Mouse (Mus musculus) T-helper 2 cell (primary cell): ENCODE data around the gene Gm3045.

ENCODE experiments used
- in situ Hi-C: fragments of 300-600 bp; cut with MboI, MseI; formaldehyde crosslinking; loops from one replicate; pipeline ENCODE4 v1.15.1; 2025; ENCODE audit warnings: high pct_unique_total_duplicates

Gene Gm3045

DNA sequence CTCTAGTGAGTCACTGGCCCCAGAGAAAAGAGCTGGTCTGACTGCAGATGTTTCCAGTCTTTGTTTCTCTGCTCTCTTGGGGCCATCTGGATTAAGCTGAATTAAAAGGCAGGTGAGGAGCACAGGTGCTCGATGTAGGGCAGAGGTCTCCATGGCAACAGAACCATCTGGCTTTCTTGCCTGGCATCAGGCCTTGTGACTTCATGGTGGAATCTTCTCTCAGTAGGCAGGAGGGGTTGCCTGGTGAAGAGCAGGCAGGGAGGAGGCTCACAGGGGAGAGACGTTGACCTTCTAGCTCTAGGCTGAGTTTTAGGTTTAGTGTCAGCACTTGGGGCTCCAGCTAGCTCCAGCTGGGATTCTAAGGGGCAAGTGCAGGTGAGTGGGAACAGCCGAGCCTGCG, at the start of gene Gm3045:
TSS of gene Gm3045 (plus strand) at position 230 of the 400 bp plus-strand sequence.
- in situ Hi-C loops: loop anchor here (5.0 kb wide), 1 partner anchor 144 kb away; no protein-coding TSS in a partner anchor

DNA sequence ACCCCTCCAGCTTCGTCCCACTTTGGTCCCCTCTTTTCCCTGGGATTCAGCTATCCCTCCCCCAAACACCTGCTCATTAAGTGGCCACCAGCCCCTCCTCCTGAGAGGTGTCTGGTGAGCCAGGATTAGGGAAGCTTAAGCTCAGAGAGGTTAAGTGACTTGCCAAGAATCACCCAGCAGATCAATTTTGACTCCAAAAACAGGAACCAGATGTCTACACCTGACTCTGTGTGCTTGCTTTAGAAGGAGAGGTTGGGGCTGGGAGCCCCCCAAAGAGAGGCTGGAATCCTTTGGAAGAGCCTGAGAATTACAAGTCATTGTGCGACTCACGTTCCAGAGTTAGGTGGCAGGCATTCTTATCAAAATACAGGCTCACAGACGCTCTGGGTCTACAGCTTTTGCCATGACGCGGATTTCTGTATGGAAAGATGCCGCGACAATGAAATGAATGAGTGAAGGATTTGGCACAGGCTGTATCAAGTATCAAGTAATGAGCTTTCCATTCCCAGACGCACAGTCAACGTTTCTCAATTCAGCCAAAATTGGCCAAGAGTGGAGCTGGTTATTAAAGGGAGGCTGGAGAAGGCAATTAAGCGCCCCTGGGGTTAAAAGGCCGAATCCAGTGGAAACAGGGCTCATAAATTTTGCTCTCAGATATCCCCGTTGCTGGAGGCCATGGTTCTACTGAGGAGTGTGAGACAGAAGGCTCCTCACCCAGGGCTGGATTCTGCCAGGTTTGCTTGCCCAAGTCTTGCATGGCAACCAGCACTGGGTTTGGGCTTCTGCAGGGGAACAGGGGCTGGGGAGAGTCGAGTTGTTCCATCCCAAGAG, 45.3 kb upstream of the Gm3045 start:
- in situ Hi-C loops: no loop called here

DNA sequence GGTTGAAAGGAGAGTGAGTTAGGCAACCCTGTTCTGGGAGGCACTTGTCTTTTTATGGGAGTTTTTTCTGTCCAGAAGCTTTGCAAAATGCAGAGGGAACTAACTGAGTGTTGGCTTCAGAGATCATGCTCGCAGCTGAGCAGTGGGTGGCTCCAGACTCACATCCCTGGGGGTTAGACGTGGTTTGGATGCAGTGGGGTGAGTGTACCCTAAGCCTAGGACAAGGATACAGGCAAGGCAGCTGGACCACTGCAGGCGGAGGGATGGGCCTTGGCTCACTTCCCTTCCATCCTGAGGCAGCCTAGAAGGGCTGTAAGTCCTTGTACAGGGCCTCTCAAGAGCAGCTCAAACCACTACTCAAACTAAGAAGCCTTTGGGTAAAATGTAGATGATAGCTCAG, 43.0 kb upstream of the Gm3045 start:
- in situ Hi-C loops: no loop called here

DNA sequence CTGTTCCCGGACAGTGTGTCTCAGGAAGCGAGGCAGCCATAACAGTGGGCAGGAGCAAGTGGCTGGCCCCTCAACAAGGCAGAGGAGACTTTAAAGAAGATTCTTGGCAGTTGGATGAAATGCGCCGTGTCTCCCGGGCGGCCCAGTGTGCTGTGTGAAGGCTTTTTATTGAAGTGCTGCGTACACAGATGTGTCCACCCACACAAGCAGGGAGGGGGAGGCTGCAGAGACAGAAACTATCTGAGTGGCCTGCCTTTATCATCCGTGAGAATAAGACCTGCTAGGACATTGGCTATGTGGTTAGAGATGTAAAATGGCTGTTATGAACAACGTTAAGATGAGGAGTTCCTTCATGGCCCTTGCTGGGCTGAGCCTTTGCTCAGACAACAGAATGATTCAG, 40.0 kb upstream of the Gm3045 start:
- in situ Hi-C loops: no loop called here

DNA sequence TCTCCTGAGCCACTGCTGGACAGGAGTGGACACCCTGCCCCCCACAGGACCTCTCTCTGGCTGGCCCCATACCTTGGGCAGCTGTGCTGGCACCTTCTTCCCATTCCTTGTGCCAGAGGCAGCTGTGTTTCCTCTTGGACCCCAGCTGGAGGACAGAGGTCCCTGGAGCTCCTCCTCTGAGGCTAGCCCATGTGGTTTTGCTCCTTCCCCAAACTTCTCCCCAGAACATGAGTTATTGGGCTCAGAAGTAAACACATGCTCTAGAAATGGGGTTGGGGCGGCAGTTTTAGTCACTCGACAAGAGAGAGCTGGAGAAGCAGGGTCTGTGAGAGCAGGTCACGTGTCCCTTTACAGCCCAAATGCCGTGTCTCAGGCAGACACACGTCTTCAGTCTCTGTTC, 39.0 kb upstream of the Gm3045 start:
- in situ Hi-C loops: no loop called here

DNA sequence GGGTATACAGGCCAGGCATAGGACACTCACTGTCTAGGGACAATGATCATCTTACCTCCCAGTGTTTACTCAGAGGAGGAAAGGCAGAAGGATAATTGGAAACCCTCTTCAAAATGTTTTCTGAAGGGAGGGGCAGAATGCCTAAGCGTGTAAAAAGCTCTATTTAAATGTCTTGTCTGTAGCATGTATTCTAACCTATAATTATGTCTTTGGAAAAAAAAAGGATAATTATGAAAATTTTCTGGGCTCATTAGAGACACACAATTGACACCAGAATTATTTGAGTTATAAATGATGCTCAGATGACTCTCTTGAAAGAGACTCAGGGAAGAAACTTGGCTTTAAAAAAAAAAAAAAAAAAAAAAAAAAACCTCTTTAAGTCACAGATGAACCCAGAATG, 38.4 kb upstream of the Gm3045 start:
- in situ Hi-C loops: no loop called here

DNA sequence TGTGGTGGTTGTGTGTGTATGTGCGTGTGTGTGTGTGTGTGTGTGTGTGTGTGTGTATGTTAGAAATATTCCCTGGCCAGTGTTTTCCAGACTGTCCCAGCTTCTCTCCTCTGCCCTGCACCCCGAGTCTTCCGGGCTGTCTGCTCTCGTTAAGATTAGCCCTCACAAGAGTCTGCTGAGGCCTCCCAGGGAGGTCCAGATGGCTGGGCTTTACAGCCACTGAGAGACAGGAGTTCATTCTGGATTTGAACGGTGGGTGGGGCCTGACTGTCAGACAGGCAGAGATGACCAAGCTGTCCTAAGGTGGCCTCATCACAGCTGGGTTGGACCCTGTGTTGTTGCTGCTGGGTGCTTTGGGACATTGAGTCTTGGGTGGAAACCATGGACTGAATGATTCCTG, 28.8 kb upstream of the Gm3045 start:
- in situ Hi-C loops: loop anchor here (10.0 kb wide), 1 partner anchor 1553 kb away; no protein-coding TSS in a partner anchor

DNA sequence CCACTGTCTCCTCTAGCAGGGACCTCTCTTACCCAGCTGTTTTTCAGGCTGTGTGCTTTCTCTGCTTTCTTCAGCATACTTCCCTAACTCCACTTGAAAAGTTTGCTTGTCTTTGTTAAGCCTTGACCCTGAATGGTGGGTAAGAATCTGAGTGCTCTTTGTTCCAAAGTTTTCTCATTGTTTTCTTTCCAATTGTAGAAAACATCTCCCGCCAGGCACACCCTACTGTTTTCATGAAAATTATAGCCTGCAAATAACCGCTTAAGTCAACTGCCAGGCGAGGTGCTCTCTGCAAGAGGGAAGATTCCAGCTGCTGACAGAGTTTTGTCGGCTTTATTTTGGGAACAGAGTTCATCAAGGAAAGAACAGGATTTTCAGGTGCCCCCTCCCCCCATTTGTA, 25.2 kb upstream of the Gm3045 start:
- in situ Hi-C loops: no loop called here

DNA sequence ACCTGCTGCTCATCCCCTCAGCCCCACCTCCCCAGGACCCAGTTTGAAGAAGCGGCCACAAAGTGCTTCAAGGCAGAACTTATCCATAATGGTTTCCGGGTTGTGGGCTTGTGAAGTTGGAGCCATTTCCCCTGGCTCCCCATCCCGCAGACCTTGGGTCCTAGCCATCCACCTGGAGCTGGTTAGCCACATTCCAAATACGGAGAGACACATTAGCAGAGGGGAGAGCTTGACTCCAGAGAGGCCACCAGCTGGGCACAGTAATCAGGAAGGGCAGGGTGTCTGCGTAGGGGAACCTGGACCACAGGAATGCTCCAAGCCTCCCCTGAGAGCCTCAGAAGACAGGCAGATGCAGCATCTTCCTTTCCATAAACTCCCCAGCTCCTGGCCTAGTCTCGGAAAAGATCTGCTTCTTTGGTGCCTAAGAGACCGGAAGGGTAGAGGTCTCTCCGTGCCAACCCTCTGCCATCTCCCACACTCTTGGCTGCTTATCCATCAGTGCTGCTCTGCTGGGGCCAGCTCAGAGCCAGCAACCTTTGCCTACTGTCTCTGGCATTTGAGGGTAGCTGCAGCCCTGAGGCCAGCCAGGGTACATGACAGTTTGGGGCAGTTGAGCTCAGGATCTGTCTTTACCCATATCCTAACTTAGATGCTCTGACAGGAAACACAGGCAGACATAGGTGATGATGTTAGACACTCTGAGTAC, 22.9 kb upstream of the Gm3045 start:
- in situ Hi-C loops: no loop called here

DNA sequence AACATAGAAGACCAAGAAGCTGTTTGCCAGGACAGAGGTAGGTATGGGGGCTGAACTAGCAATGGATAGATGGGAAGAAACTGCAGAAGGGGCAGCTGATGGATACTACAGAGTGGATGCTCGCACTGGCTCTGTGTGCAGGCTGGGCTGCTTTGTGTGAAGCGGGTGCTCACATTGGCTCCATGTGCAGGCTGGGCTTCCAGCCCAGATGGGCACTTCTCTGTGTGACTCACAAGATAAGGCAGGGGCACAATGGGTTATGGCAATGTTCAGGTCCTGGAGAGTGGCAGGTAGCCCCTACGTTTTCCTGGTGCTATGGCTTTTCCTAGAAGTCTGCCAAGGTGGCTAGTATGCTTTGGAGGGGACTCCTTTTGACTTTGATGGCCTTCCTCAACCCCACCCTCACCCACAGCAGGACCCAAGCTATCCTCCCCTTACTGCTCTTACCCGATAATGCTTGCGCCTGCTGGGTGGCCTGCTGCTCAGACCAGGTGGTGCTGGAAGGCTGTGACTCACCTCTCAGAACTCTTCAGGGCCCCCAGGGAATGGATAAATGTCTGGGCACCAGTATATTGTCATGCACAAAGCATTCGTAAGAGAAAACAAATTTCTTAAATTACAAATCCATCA, 21.8 kb upstream of the Gm3045 start:
- in situ Hi-C loops: no loop called here

DNA sequence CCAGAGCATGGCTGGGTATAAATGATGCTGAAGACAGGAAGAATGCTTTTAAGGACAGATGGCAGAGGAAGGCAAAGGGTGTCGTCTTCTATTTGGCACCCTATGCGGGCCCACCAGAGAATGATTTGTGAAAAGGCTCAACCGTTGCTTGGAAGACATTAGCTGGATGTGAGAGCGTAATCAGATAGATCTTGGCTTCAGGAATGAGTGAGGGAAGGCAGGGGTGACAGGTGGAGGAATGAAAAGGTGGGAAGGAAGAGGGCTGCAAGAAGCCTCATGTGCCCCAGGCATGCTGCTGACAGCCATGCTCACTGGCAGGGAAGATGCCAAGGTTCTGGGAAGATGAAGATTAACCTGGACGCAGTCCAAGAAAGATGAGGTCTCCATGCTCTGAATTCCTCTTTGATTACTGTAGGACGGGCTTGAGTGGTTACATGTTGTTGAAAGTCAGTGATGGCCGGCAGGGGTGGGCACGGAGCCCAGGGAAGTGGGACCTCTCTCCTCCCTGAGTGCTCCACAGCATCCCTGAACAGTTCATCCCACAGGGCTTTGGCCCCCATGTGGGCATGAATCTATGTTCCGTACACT, 14.0 kb upstream of the Gm3045 start:
- in situ Hi-C loops: no loop called here

DNA sequence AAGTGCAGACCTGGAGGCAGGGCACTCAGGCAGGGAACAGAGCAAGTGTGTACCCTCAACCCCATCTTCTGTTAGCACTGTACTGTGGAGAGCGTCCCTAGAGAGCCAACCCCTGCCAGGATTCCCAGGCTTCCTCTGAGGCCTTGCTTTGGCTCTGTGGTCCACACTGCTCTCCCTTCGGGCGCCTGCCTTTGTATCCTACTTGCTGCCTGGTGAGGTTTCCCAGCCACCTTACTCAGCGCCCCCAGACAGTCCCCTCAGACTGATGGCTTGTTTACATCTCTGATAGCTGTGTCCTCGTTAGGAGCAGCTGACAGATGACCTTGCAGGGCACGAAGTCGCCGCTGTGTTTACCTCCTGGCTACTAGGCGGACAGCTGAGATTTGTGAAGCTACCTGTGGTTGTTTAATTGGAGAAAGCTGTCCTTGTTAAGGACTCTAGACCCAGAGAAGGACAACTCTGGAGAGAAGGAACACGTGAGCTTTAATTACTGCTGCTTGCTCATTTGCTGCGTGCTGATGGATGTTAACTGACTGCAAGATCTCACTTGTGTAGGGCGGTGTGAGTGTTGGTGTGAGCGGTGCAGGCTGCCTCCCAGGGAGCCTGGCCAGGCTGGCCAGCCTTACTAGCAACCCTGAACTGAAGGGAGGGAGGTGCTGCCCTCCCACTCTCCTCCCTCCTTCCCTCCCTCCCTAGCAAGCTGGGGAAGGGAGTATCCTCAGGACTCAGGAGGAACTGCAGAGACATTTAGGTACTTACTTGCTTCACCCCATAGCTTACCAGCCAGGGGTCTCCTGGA, 7.5 kb upstream of the Gm3045 start:
- in situ Hi-C loops: no loop called here

DNA sequence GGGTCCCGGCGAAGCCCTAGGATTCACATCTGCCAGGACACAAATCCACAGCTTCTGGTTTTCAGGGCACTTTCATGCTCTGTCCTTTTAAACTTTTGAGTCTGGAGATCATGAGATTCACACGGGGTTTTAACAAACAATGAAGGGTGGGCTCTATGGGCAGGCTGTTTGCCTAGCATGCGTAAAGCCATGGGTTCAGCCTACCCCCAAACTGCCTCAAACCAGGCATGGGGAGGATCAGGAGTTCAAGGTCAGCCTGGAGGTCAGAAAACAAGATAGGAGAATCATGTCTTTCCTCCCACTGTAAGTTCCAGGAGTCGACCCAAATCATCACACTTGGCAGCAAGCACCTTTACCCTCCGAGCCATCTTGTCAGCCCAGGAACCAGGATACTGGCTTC, 6.9 kb upstream of the Gm3045 start:
- in situ Hi-C loops: no loop called here

DNA sequence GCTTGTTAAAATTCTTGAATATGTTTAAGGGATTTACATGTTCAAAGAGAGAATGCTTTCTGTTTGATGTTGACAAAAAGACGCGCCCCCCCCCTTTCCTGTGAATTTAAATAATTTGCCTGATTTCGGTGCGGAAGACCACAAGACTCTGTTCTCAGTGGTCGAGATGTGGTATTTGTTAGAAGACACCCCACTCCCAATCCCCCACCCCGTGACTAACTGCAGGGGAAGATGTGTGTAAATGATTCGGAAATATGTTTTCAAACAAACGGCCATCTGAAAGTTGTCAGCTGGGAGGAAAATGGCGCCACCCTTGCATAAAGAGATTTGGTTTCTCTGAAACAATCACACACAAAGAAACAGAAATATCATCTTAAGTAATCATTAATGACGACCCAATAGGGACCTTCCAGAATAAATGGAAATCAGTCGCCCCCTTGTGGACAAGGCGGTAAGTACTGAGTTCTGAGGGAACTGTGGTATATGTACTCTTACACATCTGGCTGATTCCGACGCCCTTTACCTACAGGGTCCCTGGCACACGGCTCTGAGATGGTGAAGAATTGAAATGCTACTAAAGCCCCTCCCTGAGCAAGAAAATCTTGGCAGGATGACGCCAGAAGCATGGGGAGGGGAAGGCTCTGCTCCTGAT, 4.2 kb upstream of the Gm3045 start:
- in situ Hi-C loops: no loop called here

DNA sequence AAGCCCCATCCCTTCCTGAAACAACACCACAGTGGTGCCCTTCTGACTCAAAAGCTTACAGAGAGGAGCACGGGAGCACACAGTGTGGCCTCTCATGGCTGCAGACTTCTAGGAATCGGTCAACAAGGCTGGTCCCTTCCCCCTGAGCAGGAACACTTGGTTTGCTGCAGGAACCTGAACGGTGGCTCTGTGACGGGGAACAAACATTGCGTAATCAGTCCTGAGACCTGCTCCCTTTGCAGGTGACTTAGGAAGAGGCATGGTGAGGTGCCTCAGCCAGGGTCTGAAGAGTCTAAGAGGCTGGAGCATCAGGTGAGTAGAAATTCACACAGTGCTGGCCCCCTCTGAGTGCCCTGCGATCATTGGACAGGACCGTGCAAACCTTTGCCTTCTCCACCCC, 463 bp upstream of the Gm3045 start:
- in situ Hi-C loops: loop anchor here (5.0 kb wide), 1 partner anchor 144 kb away; no protein-coding TSS in a partner anchor

DNA sequence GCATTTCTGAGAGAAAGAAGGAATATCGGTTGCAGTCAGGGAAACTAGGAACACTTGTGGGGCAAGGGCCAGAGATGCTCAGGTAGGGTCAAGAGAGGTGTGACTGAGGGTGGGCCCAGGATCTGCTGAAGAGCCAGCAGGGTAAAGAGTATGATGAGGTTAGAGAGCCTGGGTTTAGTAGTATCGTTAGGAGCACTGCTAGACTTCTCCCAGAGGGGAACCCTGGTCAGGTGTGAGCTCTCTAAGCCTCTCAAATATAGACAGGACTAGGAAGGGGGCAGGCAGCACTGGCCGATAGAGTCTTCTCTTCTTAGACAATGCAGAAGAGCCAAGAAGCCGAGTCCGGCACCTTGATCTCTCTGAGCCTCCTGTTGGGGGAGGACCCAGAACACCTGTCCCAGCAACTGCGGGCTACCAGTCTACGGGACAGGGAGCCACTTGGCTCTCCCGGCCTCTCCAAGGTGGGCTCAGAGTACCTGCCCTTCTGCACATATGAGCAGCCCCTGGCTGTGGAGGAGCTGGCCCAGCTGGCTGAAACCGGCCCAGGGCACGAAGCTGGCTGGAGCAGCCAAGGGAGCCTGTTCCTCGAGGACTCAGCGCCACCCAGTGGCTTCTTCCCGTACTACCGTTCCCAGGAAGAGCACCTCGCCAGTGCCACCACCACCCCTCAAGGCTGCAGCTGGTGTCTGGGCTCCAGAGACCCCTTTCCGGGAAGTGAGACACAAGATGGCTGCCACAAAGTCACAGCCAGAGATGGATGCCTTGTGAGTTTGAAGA, 2.5 kb downstream of the Gm3045 start:
- in situ Hi-C loops: loop anchor here (5.0 kb wide), 1 partner anchor 147 kb away; no protein-coding TSS in a partner anchor

DNA sequence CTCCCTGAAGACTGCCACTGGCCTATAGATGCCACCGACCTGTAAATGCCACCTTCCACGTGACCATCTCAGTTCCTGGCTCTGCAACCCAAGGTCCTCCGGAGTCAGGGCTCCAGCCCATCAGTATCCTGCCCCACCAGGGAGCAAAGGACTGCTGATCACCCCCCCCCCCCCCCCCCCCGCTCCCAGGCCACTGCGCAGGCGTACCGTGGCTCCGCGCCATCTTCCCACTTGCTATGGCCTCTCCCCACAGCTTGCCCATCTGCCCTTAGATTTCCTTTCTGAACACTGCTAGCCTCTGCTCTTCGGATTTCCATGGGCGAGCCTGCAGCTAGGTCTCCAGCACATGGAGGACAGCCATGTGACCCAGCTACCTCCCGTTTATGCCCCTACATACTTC, 6.1 kb downstream of the Gm3045 start:
- in situ Hi-C loops: no loop called here

DNA sequence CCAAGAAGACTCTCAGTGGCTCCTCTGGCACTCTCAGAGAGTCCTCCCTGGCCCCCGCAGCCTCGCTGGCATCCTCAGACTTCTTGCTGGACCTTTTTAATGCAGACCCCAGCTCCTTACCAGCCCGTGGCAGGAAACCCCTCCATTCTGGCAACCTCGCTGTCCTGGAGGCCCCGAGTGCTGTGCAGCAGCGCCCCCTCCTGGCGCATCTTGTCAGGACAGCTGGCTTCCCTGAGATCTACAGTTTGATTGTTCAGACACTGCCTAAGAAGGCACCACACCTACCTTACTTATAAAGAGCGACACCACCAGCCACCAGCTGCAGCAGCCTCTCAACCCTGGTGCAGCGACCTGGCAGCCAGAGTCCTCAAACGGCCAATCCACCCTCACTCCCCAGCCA, 7.1 kb downstream of the Gm3045 start:
- in situ Hi-C loops: no loop called here

DNA sequence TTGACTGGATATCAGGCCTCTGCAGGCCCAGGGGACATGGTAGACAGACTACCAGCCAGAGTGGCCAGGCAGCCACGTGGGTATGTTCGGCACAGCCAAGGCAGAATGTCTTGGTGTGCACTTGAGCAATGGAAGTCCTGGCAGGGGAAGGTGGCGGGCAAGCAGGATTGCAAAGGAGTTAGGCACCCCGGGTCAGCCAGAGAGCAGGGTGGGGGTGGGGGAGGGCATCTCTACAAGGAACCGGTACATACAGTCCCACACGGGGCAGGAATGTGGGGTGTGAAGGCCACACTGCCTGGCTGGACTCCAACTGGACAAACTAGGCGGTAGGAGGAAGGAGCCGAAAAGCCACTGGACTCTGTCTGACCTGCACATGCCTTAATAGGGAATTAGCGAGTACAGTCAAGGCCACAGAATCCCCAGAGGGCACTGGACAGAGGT, 7.9 kb downstream of the Gm3045 start:
- in situ Hi-C loops: no loop called here
